Mouse (Mus musculus) G1E-ER4 (cell line): ENCODE data around the gene Anapc7. TPM values are rescaled to one million over a fixed set of nuclear protein-coding genes. Genes with fewer than 3 reads are reported as not detected.

Experiments
- GATA1 ChIP-seq: IDR thresholded peaks from one replicate; pipeline ENCODE4 v1.8.0; 2012; ENCODE audit warnings: low read length, inconsistent platforms
- polyA plus RNA-seq: library from polyadenylated mRNA; stranded (reverse); fragments of >175 nt; gene quantifications from 2 replicates; pipeline ENCODE4 v1.2.3, GENCODE M21; 2012

Gene Anapc7
- polyA plus RNA-seq, 1 experiment, result 20.5 TPM

DNA sequence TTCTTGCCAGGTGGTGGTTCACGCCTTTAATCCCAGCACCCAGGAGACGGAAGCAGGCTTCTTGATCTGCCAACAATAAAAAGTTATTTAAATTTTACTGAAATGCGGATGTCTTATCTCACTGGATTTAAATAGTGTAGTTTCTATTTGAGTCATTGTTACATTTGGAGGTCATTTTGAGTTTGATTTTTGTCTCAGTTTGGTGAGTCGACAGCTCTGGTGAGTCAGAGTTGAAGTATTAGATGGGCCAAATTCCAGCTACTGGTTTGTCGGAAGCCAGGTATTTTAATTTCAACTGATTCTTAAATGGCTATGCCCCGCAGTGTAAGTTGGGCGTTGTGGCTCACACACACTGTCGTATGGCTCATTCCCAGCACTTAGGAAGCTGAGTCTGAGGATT is 9.7 kb downstream of the Anapc7 start:
- TF ChIP-seq GATA1, result no peak

DNA sequence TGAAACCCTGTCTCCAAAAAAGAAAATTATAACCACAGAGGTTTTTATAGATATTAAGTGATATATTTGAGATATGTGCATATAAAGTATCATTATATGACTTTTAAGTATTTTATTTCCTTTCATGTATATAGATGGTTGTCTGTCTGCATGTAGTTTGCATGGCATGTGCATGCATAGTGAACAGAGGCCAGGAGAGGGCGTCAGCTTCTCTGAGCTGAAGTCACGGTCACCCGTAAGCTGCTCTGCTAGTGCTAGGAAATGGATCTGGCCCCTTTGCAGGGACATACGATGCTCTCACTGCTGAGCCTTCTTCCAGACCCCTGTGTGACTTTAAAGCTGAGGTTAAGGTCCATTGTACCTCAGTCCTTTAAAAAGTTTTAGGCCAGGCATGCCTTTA is 13.0 kb downstream of the Anapc7 start:
- TF ChIP-seq GATA1, result no peak

DNA sequence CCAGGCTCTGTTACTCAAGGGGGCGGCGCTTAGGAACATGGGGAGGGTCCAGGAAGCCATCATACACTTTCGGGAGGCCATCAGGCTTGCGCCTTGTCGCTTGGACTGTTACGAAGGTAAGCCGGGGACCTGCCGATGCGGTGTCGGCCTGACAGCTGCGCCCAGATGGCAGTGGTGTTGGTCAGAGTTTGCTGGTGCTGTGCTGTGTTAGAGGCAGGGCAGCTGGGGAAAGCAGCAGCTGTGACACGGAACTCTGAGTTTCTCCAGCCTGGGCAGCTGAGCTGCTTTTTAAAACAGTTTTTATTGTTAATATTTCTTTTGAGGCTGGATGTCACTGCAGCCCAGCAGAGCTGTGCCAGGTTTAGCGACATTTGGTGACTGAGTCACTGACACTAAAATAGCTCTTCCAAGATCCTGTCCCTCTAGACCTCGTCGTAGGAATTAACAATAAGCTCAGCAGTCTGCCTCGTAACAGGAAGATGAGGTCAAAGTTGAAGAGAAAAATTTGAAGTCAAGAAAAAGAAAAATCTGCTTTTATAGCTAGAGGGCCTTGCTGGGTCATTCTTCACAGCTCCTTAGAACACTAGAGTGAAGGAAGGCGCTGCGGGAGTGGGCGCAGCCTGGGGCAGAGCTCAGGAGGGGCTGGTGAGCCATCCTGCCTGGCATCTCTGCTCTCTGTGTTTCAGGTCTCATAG is 18.1 kb downstream of the Anapc7 start:
- no peak for TF ChIP-seq GATA1

DNA sequence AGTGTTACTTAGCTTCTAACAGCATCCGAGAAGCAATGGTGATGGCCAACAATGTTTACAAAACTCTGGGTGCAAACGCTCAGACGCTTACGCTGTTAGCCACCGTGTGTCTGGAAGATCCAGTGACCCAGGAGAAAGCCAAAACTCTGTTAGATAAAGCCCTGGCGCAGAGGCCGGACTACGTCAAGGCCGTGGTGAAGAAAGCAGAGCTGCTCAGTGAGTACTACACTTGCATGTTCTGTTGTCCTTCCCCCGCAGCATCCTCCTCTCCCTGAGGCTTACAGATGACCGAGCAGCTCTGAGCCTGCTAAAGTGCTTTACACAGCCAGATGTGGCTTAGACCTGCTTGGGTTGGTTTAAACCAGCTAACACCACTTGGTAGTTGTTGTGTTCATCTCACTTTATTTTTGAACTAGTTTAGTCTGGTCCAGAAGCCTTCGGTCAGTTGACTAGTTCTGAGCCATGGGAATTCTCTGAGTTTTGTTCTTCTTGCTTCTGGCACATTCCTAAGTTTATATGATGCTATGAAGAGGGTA is 18.7 kb downstream of the Anapc7 start:
- no peak for TF ChIP-seq GATA1

DNA sequence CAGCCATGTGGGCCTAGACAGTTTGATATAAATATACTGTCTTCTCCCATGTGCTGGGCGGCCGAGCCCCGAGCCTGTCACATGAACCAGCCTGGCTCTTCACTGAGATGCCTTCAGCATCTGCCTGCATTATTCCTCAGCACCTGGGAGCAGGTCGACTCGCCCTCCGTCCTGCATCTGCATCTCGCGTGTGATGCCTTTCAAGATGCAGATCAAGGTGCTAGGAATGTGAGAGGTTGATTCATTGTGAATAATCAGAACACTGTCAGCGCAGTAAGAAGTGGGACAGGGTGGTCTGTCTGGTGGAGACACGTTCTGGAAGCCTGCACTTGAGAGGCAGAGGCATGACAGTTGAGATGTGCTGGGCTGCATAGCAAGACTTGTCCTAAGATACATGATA is 23.0 kb downstream of the Anapc7 start:
- no peak for TF ChIP-seq GATA1

DNA sequence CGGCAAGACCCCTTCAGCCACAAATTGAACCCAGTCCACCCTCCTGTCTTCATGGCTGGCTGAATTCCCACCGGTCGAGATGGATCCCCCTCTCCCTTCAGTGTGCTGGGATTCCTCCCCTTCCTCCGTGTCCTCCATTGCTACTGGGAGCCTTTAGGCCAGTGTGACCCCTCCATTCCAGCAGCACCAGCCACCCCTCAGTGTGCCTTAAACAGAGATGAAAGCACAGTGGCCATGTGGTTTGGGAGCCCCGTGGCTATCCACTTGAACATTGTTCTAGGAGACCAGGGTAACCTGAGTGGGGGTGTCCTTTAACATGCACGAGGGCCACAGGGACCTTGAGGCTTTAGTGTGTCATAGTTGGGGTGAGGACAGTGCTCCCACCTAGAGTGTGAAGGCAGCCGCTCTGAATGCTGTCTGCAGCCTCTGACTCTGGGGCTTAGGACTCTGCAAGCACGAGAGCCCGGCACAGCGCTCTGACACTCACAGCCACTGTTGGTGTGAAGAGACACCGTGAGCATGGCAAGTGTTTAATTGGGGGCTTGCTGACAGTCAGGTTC is 23.6 kb downstream of the Anapc7 start:
- TF ChIP-seq GATA1, result no peak

DNA sequence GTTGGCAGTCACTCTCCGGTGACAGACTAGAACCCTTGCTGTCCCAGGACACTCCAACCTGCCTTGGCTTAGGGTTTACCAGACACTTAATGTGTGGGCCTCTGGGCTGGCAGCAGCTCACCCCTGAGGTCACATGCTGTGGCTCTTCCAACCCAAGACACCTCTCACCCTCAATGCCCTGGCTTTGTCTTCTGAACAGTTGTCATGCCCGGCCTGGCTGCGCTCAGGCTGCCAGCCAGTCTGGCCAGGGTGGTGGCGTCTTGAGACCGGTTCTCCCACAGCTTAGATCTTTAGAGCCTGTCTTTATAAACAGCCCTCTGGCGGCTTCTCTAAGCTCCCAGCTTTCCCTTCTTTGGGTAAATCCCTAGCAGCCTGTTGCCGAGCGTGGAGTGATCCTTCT is 26.4 kb downstream of the Anapc7 start:
- no peak for TF ChIP-seq GATA1

DNA sequence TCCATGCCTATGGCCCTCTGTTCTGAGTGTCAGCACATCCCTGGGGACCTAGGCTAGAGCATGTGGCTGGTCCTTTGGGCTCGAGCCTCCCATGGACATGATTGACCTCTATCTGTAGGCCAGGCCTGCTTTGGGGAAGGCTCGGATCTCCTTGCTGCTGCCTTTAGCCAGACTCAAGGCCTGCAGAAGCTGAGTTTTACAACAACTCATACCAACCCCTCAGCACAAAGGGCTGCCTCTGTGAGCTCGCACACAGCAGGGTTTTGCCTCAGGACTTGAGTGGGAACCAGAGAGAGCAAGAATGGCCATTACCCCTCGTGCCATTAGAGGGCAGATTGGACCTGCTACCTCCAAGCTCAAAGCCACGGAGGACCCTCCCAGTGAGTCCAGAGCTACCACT is 27.4 kb downstream of the Anapc7 start:
- TF ChIP-seq GATA1, result no peak

DNA sequence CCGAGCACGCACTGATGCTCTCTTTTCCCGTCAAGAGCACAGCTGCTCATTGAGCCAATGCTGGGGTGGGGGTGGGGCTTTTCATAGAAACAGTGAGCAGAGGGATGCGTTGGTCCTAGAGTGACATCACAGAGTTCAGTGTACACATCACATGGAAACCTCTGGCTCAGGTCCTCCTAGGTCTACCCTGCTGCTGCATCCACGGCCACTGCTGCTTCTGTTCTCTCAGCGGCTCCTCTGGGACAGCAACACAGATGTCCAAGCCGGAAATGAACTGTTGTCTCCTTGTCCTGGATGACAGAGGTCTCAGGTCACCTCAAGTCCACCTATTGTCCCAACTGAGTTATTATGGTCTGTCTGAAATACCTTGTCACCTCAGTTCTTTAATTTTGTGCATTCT is 28.5 kb downstream of the Anapc7 start:
- TF ChIP-seq GATA1, result no peak

DNA sequence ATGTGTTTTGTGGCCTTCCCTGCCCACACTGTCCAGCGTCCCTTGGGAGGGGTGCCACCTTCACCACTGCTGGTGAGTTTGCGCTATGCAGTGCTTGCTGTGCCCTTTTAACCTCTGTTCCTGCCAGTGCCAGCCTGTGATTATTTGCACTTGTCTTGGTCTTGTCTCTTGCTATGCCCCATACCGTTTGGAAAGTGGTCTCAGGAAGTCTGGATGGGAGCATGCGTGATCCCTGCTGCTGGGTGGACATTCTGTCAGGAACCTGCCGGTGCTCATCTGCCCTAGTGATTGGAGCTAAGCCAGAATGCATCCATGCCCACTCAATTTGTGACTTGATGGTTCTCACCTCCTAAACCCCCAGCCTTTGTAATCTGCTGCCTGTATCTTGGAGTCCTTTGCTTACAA is 29.4 kb downstream of the Anapc7 start:
- TF ChIP-seq GATA1, result no peak

DNA sequence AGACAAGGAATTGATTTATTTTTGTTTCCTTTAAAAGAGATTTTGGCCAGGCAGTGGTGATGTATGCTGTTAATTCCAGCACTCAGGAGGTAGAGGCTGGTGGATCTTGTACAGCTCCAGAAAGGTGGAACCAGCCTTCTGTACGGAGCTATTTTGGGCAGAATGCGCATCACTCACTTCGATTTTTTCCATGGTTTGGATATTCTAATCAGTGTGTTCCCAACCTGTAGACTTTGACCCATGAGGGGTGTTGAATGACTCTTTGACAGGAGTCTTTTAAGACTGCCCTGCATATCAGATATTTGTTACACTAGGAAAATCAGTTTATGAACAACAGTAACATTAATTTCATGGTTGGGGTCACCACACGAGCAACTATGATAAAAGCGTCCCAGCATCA is 29.8 kb downstream of the Anapc7 start:
- no peak for TF ChIP-seq GATA1

DNA sequence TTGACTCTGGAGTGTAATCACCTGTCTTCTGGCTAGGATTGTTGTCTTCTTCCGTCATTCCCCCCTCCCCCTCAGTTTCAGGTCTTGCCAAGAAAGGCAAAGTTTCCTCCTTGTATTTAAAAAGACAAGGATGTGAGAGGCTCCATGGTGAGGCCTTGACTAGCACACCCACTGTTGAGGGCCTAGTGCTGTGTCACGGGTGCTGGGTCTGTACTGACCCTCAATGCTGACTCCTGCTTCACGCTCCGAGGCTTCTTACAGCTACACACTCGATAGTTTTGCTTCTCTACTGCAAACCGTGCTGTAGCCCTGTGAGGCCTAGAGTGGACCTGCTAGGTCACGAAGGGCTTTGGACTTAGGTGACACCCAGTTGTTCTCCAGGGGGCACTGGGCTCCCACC is 30.7 kb downstream of the Anapc7 start:
- TF ChIP-seq GATA1, result no peak

DNA sequence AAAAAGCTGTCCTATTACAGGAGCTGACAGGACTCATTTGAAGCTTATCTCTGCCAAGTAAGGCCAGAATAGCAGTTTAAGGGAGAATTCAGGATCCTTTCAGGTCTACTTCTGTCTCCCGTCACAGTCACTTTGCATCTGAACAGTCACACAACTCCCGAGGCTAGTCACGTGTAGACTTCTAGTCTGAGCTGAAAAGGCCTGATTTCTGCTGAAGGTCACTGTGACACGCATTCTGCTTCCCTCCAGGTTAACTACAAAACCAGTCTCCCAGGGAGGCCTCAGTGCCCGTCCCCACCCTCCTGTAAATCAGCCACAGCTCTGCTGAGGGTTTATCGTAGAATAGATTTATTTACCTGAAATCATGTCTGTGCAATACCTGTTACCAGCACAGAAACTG is 31.7 kb downstream of the Anapc7 start:
- no peak for TF ChIP-seq GATA1

DNA sequence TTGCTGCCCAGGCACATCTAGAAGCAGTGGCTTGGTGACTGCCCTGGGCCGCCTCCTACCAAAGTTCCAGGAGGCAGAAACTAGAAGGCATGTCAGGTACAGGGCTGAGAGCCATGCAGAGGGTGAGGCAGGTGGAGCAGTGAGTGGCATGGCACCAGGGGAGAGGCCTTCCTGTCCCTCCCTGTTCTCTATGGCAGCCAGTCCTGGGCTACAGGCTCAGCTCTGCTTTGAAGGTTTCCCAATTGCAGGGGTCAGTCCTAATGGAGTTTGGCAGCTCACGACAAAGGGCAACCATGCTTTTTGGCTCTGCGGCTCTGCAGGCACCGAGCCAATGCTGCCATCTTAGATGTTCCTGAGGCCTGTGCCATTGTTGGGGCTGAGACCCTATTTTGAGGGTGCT is 32.9 kb downstream of the Anapc7 start:
- TF ChIP-seq GATA1, result no peak

DNA sequence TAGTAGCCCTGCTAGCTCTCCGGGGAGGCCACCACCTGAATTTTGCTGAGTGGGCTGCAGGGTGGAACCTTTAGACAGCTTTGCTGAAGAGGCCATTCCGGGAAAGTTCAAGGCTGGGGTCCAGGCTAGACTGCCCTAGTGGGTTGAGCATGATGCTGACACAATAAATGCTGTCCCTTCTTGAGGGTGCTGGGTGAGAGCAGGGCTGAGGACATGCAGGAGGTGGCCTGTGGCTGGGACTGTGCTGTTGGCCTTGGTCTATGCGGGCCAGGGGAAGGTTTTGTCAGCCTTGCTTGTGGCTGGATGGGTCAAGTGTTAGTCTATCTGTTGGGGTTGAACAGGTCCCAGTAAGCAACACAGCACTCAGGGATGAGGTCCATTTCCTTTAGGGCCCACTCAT is 33.4 kb downstream of the Anapc7 start:
- TF ChIP-seq GATA1, result no peak

DNA sequence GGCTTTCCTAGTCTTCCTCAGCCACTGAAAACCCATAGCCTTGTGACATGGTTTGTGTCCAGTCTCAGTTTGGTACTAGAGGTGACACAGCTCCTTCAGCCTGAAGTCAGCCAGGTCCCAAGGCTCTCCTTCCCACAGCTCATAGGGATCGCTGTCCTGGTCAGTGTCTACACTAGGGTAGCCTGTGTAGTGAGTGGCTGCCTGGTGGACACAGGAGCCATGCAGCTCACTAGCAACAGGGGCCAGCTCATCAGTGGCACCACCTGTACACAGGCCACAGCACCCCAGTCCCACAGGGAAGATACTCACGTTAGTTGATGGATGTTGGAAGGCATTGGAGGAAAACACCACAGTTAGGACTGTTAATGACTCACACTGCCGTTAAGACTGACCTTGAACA is 34.1 kb downstream of the Anapc7 start:
- no peak for TF ChIP-seq GATA1

DNA sequence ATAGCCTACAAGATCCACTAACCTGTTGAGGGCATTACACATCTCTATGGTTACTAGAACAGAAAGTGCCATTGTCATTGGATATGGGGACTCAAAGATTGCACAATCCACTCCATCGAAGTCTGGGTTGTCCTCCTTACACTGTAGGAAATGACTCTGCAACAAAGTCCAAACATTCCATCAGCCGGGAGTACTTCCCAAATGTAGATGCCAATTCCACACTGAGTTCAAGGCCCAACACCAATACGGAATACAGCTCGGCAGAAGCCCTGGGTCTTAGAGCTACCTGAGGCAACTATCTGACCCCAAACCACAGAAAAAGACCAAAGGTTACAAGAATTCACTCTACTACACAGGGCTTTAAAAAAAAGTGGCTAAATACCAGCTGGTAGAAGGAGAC is 36.6 kb downstream of the Anapc7 start:
- TF ChIP-seq GATA1, result no peak
